Mouse (Mus musculus): ENCODE data around the gene Ppp4r3a.

The Ppp4r3a gene

GRCm38 (mm10) chr12:101028954-101029731 lies 54.4 kb downstream of the Ppp4r3a start, which contains the start of gene Ccdc88c:
Gene Ccdc88c (minus strand): TSS chr12:101029056.
- peak; percentile 77 to 91 for DNase-seq (ENCODE audit: inconsistent age in 2 of 2, low spot score in 1 of 2)

- DNase-seq (ENCODE audit: inconsistent age in 2 of 2, low spot score in 1 of 2): no peak
These were observed 55.1 kb downstream of the Ppp4r3a start for GRCm38 (mm10) chr12:101028247-101028953.

DNA sequence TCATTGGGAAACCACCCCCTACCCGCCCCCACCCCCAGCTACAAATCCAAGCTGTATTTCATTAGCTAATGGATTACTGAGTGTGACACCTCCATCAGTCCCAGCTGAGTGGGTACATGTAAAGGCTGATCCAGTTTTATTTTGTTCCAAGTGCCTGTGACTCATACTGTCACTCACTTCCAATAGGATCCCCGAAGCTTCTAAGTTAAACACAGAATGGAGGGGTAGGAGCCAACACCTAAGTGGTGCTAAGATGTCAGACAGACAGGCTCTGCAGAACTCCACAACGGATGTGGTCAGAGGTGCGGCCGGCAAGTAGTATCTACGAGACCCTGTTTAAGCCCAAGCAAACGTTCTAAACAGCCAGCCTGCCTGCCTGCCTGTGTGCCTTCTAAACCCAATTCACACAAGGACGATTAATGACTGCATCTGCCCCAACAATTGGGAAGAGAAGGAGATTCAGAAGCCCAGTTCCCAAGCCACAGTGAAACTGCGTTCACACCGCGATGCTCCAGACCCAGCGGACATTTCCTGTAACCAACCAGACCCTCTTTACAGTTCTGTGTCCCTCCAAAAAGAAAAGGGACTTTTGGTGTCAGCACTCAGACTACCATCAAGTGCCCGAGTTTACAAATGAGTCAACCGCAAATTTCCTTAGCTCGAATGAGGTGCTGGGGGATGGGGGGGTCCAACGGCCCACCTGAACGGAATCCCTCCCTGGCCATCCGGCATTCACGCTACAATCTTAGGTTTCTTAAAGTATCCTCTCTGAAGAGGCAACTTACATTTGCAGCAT lies 55.9 kb downstream of the Ppp4r3a start:
- peak in 1 of 2 experiments; percentile 55 for DNase-seq (ENCODE audit: inconsistent age in 2 of 2, low spot score in 1 of 2)

DNA sequence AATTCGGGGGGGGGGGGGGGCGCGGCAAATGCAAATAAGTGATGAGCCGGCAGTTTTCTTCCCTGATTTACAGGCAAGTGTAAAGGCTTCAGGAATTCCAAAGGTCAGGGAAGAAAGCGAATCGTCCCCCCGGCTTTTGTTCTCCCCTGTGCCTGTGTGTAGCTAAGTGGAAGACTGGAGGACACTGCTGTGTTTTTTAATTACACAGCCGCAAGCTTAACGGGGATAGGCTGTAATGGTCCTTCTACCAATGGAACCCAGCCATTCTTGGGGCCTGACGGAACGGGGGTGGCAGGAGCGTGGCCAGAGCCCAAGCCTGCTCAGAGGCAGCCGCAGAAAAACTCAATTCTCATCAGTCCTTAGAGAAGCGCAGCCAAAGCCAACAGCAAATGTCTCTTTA lies 56.6 kb downstream of the Ppp4r3a start:
- DNase-seq (ENCODE audit: inconsistent age in 2 of 2, low spot score in 1 of 2): no peak

- no peak for DNase-seq (ENCODE audit: inconsistent age in 2 of 2, low spot score in 1 of 2)
These were observed 57.0 kb downstream of the Ppp4r3a start for GRCm38 (mm10) chr12:101026518-101026917.

- DNase-seq (ENCODE audit: inconsistent age in 2 of 2, low spot score in 1 of 2): no peak
These were observed 57.5 kb downstream of the Ppp4r3a start for GRCm38 (mm10) chr12:101026025-101026424.

GRCm38 (mm10) chr12:101025379-101025778 lies 58.1 kb downstream of the Ppp4r3a start:
- DNase-seq (ENCODE audit: inconsistent age in 2 of 2, low spot score in 1 of 2): no peak

DNA sequence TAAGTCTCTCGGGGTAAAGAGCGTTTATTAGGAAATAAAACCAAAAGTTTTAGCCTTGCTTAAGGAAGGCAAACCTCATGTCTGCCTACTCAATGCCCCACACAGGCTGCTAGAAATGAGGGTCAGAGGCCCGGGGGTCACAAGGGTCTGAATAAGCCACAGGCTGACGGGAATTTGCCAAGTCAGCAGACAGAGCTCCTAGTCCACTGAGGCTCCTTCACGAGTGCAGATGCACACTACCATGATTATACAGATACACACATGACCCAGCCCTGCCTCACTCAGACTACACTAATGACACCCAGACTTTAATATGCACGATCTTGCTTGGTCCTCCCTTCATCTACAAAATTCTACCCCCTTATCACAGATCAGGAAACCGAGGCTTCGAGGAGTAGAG lies 58.7 kb downstream of the Ppp4r3a start:
- no peak for DNase-seq (ENCODE audit: inconsistent age in 2 of 2, low spot score in 1 of 2)

GRCm38 (mm10) chr12:101023143-101023542 lies 60.4 kb downstream of the Ppp4r3a start:
- DNase-seq (ENCODE audit: inconsistent age in 2 of 2, low spot score in 1 of 2): no peak

- DNase-seq (ENCODE audit: inconsistent age in 2 of 2, low spot score in 1 of 2): no peak
These were observed 61.1 kb downstream of the Ppp4r3a start for GRCm38 (mm10) chr12:101022353-101022752.

DNA sequence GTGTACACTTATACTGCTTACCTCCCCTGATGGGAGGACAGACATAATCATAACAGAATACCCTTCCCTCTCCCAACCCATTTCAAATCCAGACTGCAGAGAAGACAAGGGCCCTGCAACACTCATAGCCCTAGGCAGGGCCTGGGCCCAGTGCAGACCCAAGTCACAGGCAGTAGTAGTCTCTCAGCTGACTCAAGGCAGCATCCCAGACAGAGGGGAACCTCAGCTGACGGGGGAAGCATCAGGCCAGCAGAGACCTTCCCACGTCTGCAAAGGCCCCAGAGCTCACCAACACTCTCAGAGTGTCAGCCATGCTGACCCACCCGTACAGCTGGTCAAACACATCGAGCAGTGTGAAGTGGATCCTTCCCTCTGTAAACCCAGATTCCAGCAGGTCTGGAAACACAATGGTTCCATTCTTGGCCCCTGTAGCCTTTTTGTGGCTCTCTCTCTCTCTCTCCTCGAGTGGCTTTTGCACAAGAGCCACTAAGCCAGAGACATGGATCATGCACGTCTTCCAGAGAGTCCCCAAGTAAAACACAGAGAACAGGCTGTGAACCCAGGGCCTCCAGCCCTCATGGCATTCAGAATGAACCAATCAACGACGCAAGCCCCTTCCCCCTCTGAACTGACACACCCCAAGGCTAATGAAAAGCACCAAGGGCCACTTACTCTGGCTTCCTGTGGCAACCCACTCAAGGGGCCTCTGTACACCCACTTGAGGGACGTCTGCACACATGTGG lies 61.8 kb downstream of the Ppp4r3a start:
- no peak for DNase-seq (ENCODE audit: inconsistent age in 2 of 2, low spot score in 1 of 2)

DNA sequence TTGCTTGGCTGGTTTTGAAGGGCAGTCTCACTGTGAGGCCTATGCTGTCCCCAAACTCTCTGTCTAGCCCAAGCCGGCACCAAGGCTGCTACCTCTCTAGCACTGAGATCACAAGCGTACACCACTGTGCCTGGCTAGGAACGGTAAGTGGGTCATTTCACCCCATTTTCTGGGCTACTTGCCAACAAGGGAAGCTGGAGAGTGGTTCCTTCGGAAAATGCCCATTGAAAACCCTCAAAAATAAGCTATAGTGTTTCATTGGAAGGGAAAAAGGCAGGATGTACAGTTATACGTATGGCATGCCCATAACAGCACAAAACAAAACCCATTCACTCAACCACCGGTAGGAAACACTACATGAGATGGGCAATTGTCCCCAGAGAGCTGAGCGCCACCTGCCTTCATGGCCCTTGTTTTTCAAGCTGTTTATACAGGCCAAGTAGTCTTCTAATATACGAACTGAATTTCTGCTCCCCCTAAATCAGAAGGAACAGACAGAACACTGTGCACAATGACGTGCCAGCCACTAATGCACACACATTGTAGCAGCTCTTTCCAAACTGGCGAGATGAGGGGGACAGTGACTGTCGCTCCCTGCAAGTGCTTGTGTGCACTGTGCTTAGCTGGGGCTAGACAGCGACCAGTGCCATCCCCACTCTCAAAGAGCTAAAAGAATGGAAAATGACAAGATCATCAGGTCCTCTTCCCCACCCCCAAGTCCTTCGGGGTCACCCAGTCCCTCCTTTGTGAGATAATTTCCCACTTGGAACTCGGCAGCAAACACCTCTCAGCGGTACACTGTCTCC lies 63.1 kb downstream of the Ppp4r3a start:
- DNase-seq (ENCODE audit: inconsistent age in 2 of 2, low spot score in 1 of 2): no peak

- DNase-seq (ENCODE audit: inconsistent age in 2 of 2, low spot score in 1 of 2): no peak
These were observed 64.1 kb downstream of the Ppp4r3a start for GRCm38 (mm10) chr12:101019443-101019842.

DNA sequence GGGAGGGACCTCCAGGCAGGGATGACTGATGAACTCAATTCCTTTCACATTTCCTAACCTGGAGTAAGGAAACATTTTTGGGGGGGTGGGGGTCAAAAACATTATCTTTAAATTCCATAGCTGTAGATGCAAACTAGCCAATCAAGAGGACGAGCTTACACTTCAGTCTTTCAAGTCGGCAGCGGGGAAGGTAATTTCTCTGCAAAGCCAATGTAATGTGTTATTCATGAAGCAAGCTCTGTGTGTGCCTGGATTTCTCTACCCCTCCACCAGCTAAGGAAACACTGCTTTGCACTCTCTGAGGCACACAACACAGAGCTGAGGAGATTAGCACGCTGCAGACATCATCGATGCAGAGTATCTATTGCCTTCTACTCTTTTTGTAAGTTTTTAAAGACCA lies 64.5 kb downstream of the Ppp4r3a start:
- DNase-seq (ENCODE audit: inconsistent age in 2 of 2, low spot score in 1 of 2): no peak

- DNase-seq (ENCODE audit: inconsistent age in 2 of 2, low spot score in 1 of 2): peak; percentile 20 to 41
These were observed 65.5 kb downstream of the Ppp4r3a start for GRCm38 (mm10) chr12:101017971-101018371.

- DNase-seq (ENCODE audit: inconsistent age in 2 of 2, low spot score in 1 of 2): no peak
These were observed 67.0 kb downstream of the Ppp4r3a start for GRCm38 (mm10) chr12:101016412-101016928.

GRCm38 (mm10) chr12:101015926-101016325 lies 67.6 kb downstream of the Ppp4r3a start:
- no peak for DNase-seq (ENCODE audit: inconsistent age in 2 of 2, low spot score in 1 of 2)

- no peak for DNase-seq (ENCODE audit: inconsistent age in 2 of 2, low spot score in 1 of 2)
These were observed 68.3 kb downstream of the Ppp4r3a start for GRCm38 (mm10) chr12:101015165-101015560.

- DNase-seq (ENCODE audit: inconsistent age in 2 of 2, low spot score in 1 of 2): no peak
These were observed 68.8 kb downstream of the Ppp4r3a start for GRCm38 (mm10) chr12:101014549-101015164.

Measured in adrenal gland, adult (tissue).